Mouse (Mus musculus): ENCODE measurements around the gene Sgo1.
A peak's percentile ranks its signal among the peaks of the same experiment; 100 is the strongest.
"Not testable (repeated sequence)": the region's sequence is repeated elsewhere in the genome, so short reads cannot be mapped to it uniquely, and the experiment has no call there.

The Sgo1 gene

DNA sequence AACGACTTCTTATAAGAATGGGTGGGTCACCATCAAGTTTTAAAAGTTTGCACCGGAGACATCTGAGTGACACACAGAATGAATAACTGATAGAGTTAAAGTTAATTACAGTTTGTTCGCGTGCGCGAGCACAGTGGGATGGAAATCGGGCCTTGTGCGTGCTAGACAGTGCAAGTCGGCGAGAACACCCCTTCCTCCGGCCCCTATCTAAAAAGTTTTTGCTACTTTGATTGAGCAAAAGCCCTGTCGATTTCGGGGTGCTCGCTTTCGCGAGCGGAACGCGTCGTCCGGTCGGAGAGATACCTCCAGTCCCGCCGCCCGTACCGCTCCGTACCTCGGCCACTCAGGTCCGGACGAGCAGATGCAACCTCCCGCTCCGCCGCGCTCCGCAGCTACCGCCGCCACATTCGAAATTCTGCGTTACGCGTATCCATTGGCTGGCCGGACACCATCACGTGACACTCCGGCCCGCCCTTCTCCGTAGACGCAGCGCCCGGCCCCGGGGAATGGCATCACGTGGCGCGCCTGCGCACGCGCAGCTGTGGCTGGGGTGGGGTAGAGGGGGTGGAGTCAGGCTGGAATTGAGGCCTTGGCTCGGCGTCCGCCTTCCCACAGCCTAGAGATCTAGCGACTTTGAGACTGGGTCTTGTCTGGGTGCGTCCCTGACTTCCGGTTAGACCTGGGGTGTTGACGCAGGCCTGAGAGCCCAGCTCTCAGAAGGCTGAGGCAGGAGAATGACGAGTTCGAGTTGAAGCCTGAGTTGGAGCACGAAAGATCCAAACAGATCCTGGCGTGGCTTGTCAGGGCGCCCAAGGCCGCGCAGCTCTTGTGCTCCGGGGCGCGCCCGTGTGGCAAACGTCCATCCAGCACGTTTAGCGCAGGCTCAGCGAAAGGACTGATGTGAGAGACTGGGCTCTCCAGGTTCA lies at the start of gene Sgo1:
Gene Sgo1, minus strand, starts transcription at position 457 of the 926 bp plus-strand sequence.
- DNase-seq (ENCODE audit: extremely low read depth, low read depth), result peak; percentile 93

DNA sequence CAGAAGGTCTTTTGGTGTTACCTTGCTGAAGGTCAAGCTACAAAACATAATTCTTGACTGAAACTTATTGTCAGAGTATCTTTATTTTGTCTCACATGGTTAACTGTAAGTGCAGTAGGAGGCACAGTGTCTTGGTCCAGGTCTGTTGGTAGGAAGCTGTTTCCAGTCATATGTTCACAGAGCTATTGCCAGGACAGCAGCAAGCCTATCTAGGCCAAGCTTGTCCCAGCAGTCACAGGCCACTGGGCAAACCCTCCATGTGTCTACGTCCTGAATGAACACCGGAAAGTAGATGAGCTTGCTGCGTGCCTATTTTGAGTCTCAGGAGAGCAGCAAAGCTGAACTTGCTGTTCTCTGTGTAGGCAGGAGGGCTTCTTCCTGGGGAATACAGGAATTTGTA lies 29.8 kb upstream of the Sgo1 start:
- DNase-seq (ENCODE audit: extremely low read depth, low read depth), result not testable (repeated sequence)

DNA sequence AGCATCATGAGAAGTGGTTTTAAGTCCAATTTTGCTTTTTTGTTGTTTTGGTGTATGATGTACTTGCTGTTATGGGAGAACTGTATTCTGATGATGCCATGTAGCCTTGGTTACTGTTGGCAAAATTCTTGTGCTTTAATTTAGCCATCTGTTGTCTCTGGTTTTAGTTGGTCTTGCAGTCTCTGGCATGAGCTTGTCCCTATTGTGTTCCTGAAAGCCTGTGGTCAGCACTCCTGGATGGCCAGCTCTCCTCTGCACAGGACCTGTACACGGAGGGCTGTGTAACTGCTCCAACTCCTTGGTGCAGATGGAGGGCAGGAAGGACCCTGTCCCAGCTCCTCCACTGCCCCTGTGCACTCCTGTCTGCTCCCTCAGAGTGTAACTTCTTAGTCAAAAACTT lies 29.3 kb upstream of the Sgo1 start:
- no peak for DNase-seq (ENCODE audit: extremely low read depth, low read depth)

DNA sequence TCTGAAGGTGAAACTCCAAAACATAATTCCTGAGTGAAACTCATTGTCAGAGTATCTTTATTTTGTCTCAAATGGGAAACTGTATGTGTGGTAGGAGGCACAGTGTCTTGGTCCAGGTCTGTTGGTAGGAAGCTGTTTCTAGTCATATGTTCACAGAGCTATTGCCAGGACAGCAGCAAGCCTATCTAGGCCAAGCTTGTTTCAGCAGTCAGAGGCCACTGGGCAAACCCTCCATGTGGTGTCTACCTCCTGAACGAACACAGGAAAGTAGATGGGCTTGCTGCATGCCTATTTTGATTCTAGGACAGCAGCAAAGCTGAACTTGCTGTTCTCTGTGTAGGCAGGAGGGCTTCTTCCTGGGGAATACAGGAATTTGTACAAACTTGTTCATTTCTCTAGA lies 26.0 kb upstream of the Sgo1 start:
- DNase-seq (ENCODE audit: extremely low read depth, low read depth), result not testable (repeated sequence)

DNA sequence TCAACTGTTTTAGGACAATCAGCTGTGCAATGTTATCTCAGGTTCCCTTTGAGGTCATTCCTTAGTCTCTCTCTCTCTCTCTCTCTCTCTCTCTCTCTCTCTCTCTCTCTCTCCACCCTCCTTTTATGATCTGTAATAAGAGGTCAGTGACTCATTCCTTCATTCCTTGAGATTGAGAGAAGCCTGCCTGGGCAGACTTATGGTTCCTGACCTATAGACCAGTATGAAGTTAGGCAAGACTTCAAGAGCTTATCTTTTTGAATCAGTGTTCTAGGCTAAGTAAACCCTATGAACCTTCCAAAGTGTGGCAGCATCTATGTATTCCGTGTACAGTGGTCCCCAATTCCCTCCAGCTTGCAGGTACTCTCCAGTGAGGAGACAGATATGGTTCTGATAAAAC lies 25.3 kb upstream of the Sgo1 start:
- no peak for DNase-seq (ENCODE audit: extremely low read depth, low read depth)

DNA sequence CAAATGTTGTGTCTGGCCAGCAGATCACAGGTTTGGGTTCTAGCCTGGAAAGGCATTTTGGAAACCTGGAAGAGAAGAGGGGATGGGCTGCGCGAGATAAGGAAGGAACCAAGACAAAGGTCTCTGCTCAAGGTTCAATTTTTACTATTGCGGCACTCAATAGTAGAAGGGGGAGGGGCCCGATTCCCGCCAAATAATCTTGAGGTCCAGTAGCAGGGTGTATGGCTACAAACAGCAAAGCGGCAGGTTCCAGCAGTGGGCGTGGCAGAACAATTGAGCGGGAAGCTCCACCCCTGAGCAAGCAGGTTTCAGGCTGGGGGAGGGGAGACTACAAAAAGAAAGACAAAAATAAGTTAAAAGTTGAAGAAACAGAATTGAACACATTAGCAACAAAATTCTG lies 8.4 kb upstream of the Sgo1 start:
- not testable (repeated sequence) for DNase-seq (ENCODE audit: extremely low read depth, low read depth)

DNA sequence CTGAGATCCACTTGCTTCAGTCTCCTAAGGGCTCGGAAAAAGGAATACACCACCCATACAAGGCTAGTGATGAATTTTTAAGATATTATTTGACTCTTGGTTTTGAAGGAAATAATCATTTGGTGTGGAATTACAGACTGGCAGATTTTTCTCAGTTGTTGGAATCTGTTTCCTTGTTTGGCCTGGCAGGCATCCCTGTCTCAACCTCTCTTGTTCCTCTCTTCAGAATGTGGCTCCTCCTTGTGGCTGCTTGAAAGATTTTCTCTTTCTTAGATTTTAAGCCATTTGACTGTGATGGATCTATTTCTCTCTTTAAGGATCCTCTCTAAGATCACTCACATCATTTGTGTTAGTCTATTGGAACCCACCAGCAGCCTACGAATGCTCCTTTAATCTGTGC lies 4.9 kb upstream of the Sgo1 start:
- peak; percentile 21 for DNase-seq (ENCODE audit: extremely low read depth, low read depth)

DNA sequence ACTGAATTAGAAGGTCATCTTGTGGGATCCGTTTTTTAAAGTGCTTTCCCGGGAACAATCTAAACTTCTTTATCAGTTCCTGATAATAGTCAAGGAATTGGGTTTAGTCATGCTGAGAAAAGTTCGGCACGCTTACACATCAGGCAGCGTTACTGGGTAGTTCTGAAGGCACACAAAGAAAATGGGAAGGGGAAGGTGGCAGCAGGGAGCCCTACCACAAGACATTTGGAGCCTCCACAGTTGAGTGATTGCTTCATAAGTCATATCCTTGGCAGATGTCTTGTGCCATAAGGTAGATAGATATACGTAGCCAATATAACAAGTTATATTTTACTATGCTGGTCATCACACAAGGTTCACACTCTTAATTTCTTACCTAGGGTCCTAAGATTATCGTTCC lies 813 bp upstream of the Sgo1 start:
- peak; percentile 33 for DNase-seq (ENCODE audit: extremely low read depth, low read depth)

DNA sequence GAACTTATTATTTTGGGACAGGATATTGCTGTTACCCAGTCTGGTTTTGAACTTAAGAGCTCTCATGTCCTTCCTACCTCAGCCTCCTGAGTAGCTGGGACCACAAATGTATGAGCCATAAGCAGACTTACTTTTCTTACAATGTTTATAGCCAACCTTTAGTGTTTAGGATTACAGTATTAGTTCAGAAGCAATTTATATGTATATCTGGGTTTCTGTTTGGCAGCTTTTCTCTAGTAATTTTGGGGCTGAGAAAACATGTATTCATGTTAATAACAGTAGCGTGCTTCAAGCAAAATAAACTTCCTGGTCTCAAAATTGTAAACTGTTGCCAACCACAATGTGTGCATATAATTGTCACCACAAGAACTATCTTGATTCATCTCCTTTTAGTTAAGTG lies 812 bp downstream of the Sgo1 start:
- no peak for DNase-seq (ENCODE audit: extremely low read depth, low read depth)

DNA sequence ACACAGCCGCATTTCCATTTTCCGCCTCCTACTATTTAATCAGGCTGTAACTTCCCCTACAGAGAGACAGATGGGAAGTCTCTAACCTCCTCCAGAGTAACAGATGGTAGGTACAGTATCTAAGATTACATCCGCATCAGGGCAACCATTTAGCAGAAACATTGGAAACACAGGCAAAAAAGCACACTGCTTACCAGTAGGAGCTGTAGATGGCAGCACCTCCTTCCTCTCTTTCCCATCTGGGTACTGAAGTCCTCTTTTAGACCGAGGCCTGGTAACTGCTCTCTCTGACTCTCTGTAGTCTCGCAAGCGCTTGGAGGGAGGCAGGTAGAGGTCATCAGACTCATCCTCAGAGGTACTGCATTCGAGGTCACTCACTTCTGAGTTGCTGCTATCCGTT lies 10.4 kb downstream of the Sgo1 start:
- DNase-seq (ENCODE audit: extremely low read depth, low read depth), result peak; percentile 26

DNA sequence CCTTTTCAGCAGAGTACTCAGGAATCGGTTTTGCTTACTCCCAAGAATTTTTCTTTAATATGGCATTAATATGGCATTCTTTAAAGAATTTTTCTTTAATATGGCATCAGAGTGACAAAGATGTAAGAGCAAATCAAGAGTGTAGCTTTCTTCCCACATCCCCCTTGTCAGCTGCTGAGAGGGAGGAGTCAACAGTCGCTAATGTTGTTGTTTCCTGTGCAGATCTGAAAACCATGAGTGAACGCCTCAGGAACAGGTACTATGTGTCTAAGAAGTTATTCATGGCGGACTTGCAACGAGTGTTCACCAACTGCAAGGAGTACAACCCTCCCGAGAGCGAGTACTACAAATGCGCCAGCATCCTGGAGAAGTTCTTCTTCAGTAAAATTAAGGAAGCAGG lies 18.7 kb downstream of the Sgo1 start:
- no peak for DNase-seq (ENCODE audit: extremely low read depth, low read depth)

DNA sequence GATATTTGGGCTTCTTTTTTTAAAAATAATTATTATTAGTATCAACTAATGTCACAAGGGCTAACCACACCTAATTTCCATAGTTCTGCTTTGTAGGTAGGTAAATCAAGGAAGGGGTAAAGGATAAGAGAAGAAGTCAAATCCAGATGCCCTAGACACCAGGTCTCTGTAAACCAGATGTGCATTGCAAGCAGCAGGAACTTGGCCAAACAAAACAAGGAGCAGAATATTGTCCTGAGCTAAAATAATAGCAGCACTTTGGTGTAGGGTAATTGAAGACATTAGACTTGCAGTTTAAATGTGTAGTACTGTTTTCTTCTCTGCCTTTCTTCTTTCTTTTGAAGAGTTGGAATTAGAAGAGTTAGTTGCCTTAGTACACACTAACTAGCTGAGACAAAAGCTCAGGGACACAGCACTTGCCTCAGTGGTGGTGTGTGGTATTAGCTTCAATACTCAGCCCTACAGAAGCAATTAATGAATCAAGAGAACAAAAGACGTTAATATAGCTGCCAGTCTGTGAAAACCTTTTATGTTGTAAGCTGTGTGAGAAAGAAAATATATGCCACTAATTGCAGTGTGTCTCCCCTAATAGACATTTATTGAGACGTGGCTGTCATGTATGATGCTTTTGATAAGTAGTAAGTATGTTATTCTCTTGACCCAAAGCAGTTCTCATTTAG lies 24.3 kb downstream of the Sgo1 start:
- DNase-seq (ENCODE audit: extremely low read depth, low read depth), result no peak

DNA sequence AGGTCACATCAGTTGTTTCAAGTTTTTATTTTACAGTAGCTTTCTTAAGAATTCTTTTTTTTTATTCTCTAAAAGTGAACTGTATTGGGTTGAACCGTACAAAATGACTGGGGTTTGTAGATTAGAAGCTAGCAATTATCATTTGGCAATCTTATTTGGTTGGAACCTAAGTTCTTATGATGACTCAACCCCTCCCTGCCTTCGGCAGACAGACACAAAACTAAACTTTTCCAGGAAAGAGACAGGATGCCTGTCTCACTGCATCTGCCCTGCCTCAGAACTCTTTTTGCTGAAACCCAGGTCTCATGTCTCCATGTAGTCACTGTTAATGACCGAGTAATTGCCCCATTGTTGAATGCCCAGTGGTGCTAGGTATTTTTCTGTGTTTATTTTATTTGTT lies 24.9 kb downstream of the Sgo1 start:
- DNase-seq (ENCODE audit: extremely low read depth, low read depth), result no peak

DNA sequence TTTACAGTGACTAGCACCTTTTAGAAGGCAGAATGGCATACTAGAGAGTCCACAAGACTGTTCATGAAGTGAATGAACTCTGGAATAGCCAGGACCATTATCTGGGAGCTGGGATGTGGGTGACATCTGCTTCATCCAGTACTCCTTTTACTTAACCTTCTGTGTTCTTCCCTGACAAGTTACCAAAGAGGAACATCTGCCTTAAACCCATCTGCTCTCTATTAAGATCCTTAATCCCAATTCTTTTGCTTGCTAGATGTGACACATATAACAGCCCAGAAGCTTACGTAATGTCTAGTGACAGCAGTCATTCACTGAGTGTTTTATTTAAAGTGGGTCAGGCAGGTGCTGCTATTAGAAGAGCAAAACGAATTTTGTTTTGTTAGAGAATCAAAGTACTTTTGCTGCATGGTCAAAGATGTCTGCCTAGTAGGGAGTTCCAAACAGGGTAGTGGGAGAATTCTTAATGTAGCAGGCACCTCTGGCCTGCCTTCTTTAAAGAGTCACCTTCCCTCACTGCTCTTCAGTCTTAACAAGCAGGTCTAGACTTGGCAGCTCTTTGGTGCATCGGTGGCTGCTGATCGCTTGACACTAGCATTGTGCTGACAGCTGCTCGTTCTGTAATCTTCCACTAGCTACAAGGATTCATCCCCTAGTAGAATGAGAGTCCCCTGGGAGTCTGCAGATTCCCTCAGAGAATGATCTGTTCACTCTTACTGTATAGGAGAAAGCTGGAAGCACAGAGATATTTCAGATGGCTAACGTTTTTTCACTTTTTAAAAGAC lies 27.9 kb downstream of the Sgo1 start:
- no peak for DNase-seq (ENCODE audit: extremely low read depth, low read depth)

DNA sequence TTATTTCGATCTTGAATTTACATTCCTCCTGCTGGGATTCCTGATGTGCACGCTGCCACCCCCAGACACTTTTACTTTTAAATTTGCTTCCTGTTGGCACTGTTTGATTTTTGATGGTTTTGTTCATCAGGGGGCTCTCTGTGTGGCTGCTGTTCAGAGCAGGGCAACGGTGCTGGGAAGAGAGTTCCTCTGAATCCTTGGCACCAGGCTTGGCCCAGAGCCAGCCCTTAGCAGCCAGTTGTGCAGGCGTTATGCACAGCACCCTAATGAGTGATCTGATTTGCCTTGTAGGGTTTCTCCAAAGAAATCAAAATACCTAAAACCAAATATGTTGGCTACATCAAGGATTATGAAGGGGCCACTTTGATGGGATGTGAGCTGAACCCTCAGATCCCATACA lies 29.4 kb downstream of the Sgo1 start:
- no peak for DNase-seq (ENCODE audit: extremely low read depth, low read depth)

DNA sequence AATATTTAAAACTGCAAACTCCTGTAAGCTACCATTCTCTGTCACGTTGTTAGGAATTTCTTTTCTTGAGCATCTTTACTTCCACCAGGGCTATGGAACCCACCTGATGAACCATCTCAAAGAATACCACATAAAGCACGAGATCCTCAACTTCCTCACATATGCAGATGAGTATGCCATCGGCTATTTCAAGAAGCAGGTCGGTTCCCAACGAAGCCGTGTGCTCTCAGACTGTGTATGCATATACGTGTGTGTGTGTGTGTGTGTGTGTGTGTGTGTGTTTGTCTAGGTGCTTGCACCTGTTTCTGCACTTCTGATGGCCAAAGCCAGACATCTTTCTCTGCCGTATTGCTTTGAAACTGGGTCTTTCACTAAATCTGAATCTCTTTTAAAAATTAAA lies 29.9 kb downstream of the Sgo1 start:
- no peak for DNase-seq (ENCODE audit: extremely low read depth, low read depth)

DNA sequence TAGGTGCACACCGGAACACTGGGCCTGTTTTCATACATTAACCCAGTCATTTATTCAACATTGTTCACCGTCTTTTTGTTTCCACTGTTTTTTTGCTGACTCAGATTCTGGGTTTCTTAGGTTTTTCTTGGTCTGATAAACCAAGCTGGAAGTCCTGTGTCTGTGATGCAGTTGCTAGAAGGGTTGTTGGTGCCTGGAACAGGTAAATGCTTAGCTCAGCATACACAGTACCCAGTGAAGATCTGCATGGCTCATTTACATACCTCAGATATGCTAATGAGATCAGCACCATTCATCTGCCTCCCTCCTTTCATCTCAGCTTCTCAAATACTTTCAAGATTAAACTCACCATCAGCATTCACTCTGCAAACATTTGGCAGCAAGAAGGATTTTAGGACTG lies 30.5 kb downstream of the Sgo1 start:
- DNase-seq (ENCODE audit: extremely low read depth, low read depth), result no peak

DNA sequence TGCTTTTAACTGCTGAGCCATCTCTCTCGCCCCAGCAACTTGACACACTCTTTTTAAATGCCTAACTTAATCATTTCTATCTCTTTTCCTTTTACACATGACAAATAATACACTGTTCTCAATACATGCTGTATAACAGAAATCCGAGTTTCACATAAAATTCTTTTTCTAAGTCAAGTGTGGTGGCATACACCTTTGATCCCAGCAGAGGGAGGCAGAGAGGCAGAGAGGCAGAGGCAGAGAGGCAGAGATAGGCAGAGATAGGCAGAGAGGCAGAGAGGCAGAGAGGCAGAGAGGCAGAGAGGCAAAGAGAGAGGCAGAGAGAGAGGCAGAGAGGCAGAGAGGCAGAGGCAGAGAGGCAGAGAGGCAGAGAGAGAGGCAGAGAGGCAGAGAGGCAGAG lies 31.7 kb downstream of the Sgo1 start:
- peak; percentile 6 for DNase-seq (ENCODE audit: extremely low read depth, low read depth)

DNA sequence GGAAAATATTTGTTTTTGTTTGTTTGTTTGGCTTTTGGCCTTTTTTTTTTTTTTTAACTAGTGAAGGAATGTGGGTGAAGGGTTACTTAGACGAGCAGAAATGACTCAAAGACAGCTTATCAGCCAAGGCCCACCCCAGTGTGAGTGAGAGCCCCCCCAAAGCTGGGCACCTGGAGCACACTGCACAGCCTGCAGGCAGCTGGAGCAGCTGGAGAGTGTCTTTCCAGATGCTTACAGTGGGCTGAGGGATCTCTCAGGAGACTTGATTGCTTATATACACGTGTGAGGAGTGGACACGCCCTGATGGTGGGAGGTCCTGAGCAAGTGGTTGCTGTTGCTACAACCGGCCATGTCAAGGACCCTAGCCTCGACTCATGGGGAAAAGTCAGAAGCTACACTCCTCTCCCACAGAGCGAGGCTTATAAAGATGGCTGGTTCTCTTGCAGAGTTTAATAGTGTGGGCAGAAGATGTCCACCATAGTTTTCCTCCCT lies 32.7 kb downstream of the Sgo1 start:
- no peak for DNase-seq (ENCODE audit: extremely low read depth, low read depth)

DNA sequence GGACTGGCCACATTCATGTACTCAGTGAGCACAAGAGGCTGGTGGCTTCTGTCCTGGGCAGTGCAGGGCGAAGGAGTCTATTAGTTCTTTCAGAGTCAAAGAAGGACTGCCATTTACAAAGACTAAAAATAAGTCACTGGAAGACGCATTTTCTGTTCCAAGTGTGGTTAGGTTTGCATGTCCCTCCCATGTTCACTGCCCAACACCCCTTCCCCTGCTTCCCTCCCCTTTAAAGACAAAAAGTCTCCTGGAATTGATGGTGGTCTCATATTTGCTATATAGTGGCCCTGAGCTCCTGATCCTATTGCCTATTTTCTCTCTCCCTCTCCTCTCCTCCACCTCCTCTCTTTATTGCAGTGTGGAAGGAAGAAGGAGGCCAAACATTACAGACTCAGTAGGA lies 33.2 kb downstream of the Sgo1 start:
- DNase-seq (ENCODE audit: extremely low read depth, low read depth), result no peak

DNA sequence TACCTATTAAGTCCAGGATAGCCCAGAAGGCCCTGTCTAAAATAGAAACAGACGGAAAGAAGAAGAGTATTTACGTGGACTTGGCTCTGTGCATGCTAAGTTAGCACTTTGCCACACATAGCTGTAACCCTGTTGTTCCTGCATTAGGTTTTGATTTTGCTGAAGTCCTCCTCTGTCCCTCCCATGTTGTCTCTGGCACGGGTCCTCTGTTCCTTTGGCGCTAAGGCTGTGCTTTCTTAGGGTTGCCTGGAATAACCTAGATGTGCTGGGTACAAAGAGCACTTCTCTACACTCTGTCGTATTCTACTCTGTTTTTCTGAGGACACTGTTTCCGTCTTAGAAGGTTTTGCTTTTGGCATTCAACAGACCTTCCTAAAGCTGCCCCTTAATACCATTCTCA lies 34.1 kb downstream of the Sgo1 start:
- no peak for DNase-seq (ENCODE audit: extremely low read depth, low read depth)

DNA sequence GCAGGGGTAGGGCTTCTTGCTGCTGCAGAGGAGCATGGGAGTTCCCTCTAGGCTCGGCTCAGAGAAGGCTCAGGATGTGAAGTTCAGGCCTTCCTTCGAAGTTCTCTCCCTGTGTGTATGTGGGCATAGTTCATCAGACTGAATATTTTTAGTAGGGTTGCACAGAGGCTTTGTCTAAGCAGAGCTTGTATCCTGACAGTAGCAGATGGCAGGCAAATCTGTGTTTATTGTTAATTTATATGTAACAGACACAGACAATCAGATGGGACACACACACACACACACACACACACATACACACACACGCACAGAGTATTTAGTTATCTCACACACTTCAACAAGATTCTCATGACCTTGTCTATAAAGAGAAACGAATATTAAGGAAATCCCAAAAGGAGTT lies 34.5 kb downstream of the Sgo1 start:
- DNase-seq (ENCODE audit: extremely low read depth, low read depth), result no peak

Data from MEL-GATA-1-ER (cell line).